Mouse (Mus musculus): ENCODE results near the gene Txlnb. TPM values are rescaled to one million over a fixed set of nuclear protein-coding genes. Genes with fewer than 3 reads are reported as not detected.

Gene Txlnb
- polyA plus RNA-seq, 1 experiment from 2014 or later: 1.2 TPM

GRCm38 (mm10) chr10:17880724-17881123 is 84.7 kb downstream of the Txlnb start:
- Histone ChIP-seq H3K27me3 (ENCODE audit: control insufficient read depth, insufficient read depth, low read length) (no peaks in the 10 kb centered on the region), H3K27ac (ENCODE audit: low read depth, low read length) (no peak overlapping the region), H3K9me3 (ENCODE audit: control insufficient read depth, low read length) (no peaks in the 10 kb centered on the region), H3K4me3 (ENCODE audit: low read length) (no peak overlapping the region), H3K36me3 (ENCODE audit: control insufficient read depth, insufficient read depth, low read length) (no peaks in the 10 kb centered on the region), H3K9ac (ENCODE audit: low read depth, low read length) (no peak overlapping the region), H3K4me2 (replicated peaks; ENCODE audit: low read depth, low read length) (no peak overlapping the region), H3K4me1 (ENCODE audit: control insufficient read depth, insufficient read depth, low read length) (no peaks in the 10 kb centered on the region)
- no peak for ATAC-seq (ENCODE audit: low FRiP score, low TSS enrichment)
- WGBS: 51% methylated on average over 2 of the region's 2 CpGs

Other genes starting within 250 kb of the Txlnb start
- gene Cited2, start 73.0 kb upstream of the Txlnb start, polyA plus RNA-seq (2014; fragmentation: Nextera tagmentation; extraction: Ambion mirVana): 76.0 and 83.5 TPM in 2 replicates
- 4.1 and 4.5 TPM in 2 replicates for gene Heca, start 151.8 kb downstream of the Txlnb start, polyA plus RNA-seq (2014; fragmentation: Nextera tagmentation; extraction: Ambion mirVana)
- gene Abracl, start 227.1 kb downstream of the Txlnb start, polyA plus RNA-seq (2014; fragmentation: Nextera tagmentation; extraction: Ambion mirVana): 134 and 179 TPM in 2 replicates

Measured in kidney, embryonic 14.5 days (tissue).